Mouse (Mus musculus): ENCODE data around the gene Eml6. TPM values are rescaled to one million over a fixed set of nuclear protein-coding genes. Genes with fewer than 3 reads are reported as not detected.

The Eml6 gene
- polyA plus RNA-seq, 1 experiment from 2014 or later: 1.2 TPM

DNA sequence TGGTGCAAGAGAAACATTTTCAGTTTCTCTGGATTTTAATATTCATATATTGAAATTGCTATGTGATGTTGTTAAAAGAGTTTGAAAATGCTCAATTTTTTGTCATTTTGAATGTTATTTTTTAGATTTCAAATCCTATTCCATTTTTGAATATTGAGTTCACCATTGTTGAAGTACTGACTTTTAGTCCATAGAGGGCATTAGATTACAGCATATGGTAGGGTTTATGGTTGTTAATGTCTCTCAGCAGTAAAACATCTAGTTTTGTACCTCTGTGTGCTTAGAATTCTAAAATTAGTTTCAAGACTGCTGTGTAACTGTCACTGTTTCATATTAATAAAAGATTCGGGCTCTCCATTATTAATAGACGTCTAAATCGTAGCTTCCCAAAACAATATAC is 310.3 kb downstream of the Eml6 start:
- Histone ChIP-seq H3K4me1 (peaks cover 9% of the 10 kb centered on the region), H3K9ac (no peak overlapping the region), H3K4me2 (replicated peaks) (no peak overlapping the region), H3K9me3 (replicated peaks) (no peaks in the 10 kb centered on the region), H3K36me3 (no peaks in the 10 kb centered on the region), H3K27me3 (no peaks in the 10 kb centered on the region), H3K27ac (replicated peaks) (no peak overlapping the region), H3K4me3 (replicated peaks) (no peak overlapping the region)
- WGBS: 70% methylated on average over 3 of the region's 3 CpGs
- no peak for ATAC-seq (ENCODE audit: insufficient number of reproducible peaks, low FRiP score, low TSS enrichment, low read depth)

- ATAC-seq (ENCODE audit: insufficient number of reproducible peaks, low FRiP score, low TSS enrichment, low read depth): no peak
- no peak overlapping the region for H3K4me2 ChIP-seq (replicated peaks)
- H3K36me3 ChIP-seq: no peaks in the 10 kb centered on the region
- no peak overlapping the region for H3K4me3 ChIP-seq (replicated peaks)
- H3K4me1 ChIP-seq: peaks cover 9% of the 10 kb centered on the region
- H3K9me3 ChIP-seq (replicated peaks): no peaks in the 10 kb centered on the region
- H3K27ac ChIP-seq (replicated peaks): no peak overlapping the region
- H3K27me3 ChIP-seq: no peaks in the 10 kb centered on the region
- 94% methylated on average over 2 of the region's 2 CpGs for WGBS
- H3K9ac ChIP-seq: no peak overlapping the region
These were observed 311.0 kb downstream of the Eml6 start for GRCm38 (mm10) chr11:29714789-29715188.

DNA sequence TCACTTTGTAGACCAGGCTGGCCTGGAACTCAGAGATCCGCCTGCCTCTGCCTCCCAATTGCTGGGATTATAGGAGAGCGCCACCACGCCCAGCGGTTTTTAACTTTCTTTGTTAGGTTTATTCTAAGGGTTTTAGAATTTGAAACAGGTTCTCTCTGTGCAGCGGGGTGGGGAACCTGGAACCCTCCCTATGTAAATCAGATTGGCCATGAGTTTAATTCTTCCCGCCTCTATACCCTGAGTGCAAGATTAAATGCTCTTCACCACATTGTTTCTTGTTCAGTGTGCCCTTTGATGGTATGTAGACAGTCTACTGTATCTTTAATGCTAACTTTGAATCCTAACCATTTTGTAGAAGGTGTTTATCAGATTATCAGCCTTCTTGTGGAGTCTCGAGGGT is 311.7 kb downstream of the Eml6 start:
- Histone ChIP-seq H3K9ac (no peak overlapping the region), H3K36me3 (no peaks in the 10 kb centered on the region), H3K4me2 (replicated peaks) (no peak overlapping the region), H3K27ac (replicated peaks) (no peak overlapping the region), H3K9me3 (replicated peaks) (no peaks in the 10 kb centered on the region), H3K4me1 (peaks cover 9% of the 10 kb centered on the region), H3K4me3 (replicated peaks) (no peak overlapping the region), H3K27me3 (no peaks in the 10 kb centered on the region)
- no peak for ATAC-seq (ENCODE audit: insufficient number of reproducible peaks, low FRiP score, low TSS enrichment, low read depth)
- 92% methylated on average over 7 of the region's 7 CpGs for WGBS

DNA sequence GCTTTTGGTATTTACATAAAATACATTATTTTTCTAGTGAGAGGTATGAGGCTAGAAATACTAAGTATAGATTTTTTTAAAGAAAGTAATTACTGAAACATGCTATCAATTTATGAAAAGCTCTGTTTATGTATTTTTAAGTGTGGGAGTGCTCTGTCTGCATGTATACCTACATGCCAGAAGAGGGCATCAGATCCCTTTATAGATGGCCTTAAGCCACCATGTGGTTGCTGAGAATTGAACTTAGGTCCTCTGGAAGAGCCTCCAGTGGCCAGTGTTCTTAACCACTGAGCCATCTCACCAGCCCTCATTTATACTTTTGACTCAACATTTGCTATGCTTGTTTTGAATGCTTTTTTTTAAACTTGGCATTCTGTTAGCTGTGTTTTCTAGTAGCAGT is 316.3 kb downstream of the Eml6 start:
- Histone ChIP-seq H3K4me2 (replicated peaks) (no peak overlapping the region), H3K4me1 (no peaks in the 10 kb centered on the region), H3K27me3 (no peaks in the 10 kb centered on the region), H3K4me3 (replicated peaks) (no peak overlapping the region), H3K9me3 (replicated peaks) (no peaks in the 10 kb centered on the region), H3K9ac (no peak overlapping the region), H3K36me3 (peaks cover 4% of the 10 kb centered on the region; the same call in 1 of the 2 replicates), H3K27ac (replicated peaks) (no peak overlapping the region)
- ATAC-seq (ENCODE audit: insufficient number of reproducible peaks, low FRiP score, low TSS enrichment, low read depth): no peak

DNA sequence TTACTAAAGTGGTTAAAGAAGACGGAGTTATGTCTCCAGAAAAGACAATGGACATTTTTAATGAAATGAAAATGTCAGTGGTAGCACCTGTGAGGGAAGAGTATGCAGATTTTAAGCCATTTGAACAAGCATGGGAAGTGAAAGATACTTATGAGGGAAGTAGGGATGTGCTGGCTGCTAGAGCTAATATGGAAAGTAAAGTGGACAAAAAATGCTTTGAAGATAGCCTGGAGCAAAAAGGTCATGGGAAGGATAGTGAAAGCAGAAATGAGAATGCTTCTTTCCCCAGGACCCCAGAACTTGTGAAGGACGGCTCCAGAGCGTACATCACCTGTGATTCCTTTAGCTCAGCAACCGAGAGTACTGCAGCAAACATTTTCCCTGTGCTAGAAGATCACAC is 319.0 kb downstream of the Eml6 start:
- H3K4me2 ChIP-seq (replicated peaks): no peak overlapping the region
- no peak overlapping the region for H3K4me3 ChIP-seq (replicated peaks)
- 83% methylated on average over 4 of the region's 4 CpGs for WGBS
- no peak for ATAC-seq (ENCODE audit: insufficient number of reproducible peaks, low FRiP score, low TSS enrichment, low read depth)
- no peaks in the 10 kb centered on the region for H3K27me3 ChIP-seq
- H3K36me3 ChIP-seq: peaks cover 4% of the 10 kb centered on the region; the same call in 1 of the 2 replicates
- H3K9me3 ChIP-seq (replicated peaks): no peaks in the 10 kb centered on the region
- no peak overlapping the region for H3K9ac ChIP-seq
- no peak overlapping the region for H3K27ac ChIP-seq (replicated peaks)
- H3K4me1 ChIP-seq: no peaks in the 10 kb centered on the region

DNA sequence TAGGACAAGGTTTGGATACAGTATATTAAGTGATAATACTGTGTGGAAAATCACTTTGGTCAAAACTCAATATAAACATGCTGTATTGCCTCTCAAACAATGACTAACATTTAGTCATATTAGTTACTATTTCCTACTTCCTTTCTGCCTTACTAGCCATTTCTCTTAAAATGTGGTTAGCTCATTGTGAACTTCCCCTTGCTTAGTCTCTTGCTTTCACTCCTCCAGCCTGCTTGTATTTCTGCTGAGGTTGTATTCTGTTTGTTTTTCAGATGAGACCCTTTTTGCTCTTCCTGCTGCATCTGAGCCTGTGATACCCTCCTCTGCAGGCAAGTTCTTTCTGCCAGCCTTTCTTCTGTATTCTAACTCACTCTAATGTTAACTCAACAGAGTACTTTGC is 320.6 kb downstream of the Eml6 start:
- peaks cover 4% of the 10 kb centered on the region; the same call in 1 of the 2 replicates for H3K36me3 ChIP-seq
- H3K4me3 ChIP-seq (replicated peaks): no peak overlapping the region
- no peaks in the 10 kb centered on the region for H3K9me3 ChIP-seq (replicated peaks)
- no peaks in the 10 kb centered on the region for H3K4me1 ChIP-seq
- no peak overlapping the region for H3K27ac ChIP-seq (replicated peaks)
- no peak for ATAC-seq (ENCODE audit: insufficient number of reproducible peaks, low FRiP score, low TSS enrichment, low read depth)
- H3K4me2 ChIP-seq (replicated peaks): no peak overlapping the region
- no peak overlapping the region for H3K9ac ChIP-seq
- no peaks in the 10 kb centered on the region for H3K27me3 ChIP-seq

GRCm38 (mm10) chr11:29702721-29703120 is 323.1 kb downstream of the Eml6 start:
- no peaks in the 10 kb centered on the region for H3K9me3 ChIP-seq (replicated peaks)

DNA sequence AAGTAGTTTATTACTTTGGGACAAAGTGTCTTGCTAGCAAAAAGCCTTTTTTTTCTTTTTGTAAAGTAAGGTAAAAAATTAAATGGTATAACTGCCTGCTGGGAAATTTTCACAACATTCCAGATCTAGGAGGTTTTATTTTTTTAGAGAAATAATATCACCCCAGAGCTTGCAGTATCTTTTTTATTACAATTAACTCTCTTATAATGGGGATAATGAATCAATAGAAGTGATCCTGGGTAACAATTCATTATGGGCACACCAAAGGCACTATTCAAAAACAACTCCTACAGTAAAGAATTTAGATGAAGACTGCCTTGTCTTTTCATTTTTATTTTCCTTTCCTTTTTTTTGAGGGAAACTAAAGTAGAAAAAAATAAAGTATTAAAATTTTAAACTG is 331.1 kb downstream of the Eml6 start:
- Histone ChIP-seq H3K27ac (replicated peaks) (no peak overlapping the region), H3K4me2 (replicated peaks) (no peak overlapping the region), H3K36me3 (no peaks in the 10 kb centered on the region), H3K9me3 (replicated peaks) (no peaks in the 10 kb centered on the region), H3K27me3 (no peaks in the 10 kb centered on the region), H3K4me1 (peaks cover 16% of the 10 kb centered on the region), H3K9ac (no peak overlapping the region), H3K4me3 (replicated peaks) (no peak overlapping the region)
- no peak for ATAC-seq (ENCODE audit: insufficient number of reproducible peaks, low FRiP score, low TSS enrichment, low read depth)

More at GRCm38 (mm10) chr11:29702721-29703120, 323.1 kb downstream of the Eml6 start:
- Histone ChIP-seq H3K4me3 (replicated peaks) (no peak overlapping the region), H3K27me3 (no peaks in the 10 kb centered on the region), H3K4me1 (no peaks in the 10 kb centered on the region), H3K36me3 (no peaks in the 10 kb centered on the region), H3K27ac (replicated peaks) (no peak overlapping the region), H3K4me2 (replicated peaks) (no peak overlapping the region), H3K9ac (no peak overlapping the region)
- 68% methylated on average over 3 of the region's 3 CpGs for WGBS
- no peak for ATAC-seq (ENCODE audit: insufficient number of reproducible peaks, low FRiP score, low TSS enrichment, low read depth)

GRCm38 (mm10) chr11:29693576-29694410 is 332.0 kb downstream of the Eml6 start:
- Histone ChIP-seq H3K4me1 (peaks cover 16% of the 10 kb centered on the region), H3K4me3 (replicated peaks) (peak overlapping the region; percentile 95), H3K27ac (replicated peaks) (peak overlapping the region; percentile 99), H3K9ac (peak overlapping the region; percentile 97), H3K27me3 (no peaks in the 10 kb centered on the region), H3K36me3 (no peaks in the 10 kb centered on the region), H3K9me3 (replicated peaks) (no peaks in the 10 kb centered on the region), H3K4me2 (replicated peaks) (peak overlapping the region; percentile 48)
- ATAC-seq (ENCODE audit: insufficient number of reproducible peaks, low FRiP score, low TSS enrichment, low read depth): peak; percentile 89
- WGBS: under 1% methylated on average over 53 of the region's 53 CpGs

Other genes with a start within 250 kb of the Eml6 start
- 0.24 and 0.38 TPM in 2 replicates for gene 4931440F15Rik, start 200.4 kb downstream of the Eml6 start, polyA plus RNA-seq (2015; fragmentation: Nextera tagmentation; extraction: Ambion mirVana)
- gene Sptbn1, start 242.1 kb upstream of the Eml6 start, polyA plus RNA-seq (2015; fragmentation: Nextera tagmentation; extraction: Ambion mirVana): 99.0 and 104 TPM in 2 replicates

All from embryonic facial prominence, embryonic 15.5 days (tissue).